Mouse (Mus musculus) layer of hippocampus, adult 9-11 months (tissue): Measurements from ENCODE around the gene Dnaja3.

Experiments
- DNase-seq: peaks from one replicate; pipeline ENCODE4 v3.0.0; 2022

Dnaja3 gene

DNA sequence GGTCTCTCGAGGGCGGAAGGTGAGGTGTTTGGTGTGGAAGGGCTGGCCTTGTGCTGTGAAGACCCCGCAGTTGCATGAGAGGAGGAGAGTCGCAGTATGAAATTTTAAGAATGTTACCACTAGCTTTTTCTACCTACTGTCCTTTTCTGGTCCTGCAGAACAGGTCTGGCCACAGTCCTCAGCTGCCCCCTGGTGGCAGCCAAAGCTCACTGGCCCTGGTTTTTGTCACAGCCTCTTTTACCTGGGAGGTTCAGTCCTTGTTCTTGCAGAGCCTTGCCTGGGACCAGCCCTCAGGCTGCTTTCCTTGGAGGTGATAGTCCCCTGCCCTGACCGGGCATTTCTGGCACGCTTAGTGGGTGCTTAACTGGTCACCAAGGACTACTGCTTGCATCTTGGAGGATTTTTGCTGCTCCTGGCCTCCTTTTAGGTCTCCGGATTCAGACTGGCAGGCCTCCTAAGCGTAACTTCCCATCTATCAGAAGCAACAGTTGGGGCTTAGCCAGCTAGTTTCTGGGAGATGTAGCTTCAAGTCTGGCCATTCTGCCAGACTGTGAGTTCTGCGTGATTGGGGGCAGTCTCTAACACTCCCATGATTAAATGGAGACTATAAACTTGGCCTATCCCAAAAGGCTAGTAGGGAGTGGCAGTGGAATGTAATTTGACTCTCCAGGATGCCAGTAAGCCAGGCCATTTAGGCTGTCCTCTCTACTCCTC, 31.8 kb upstream of the Dnaja3 start:
- DNase-seq: peak; percentile 74

- no peak for DNase-seq
These were observed 31.2 kb upstream of the Dnaja3 start for GRCm38 (mm10) chr16:4608532-4609059.

DNA sequence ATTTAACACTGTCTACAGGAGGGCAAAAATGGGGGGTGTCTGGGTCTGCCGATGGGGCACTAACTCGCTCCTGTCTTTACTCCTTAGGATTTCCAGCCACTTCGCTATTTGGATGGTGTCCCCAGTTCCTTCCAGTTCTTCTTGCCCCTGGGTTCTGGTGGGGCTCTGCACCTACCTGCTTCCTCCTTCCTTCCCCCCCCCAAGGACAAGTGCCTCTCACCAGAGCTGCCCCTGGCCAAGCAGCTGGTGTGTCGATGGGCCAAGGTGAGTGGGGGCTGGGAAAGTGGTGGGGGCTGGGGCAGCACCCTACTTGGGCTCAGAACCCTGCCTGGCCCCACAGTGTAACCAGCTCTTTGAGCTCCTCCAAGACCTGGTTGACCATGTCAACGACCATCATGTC, 28.6 kb upstream of the Dnaja3 start:
- DNase-seq: no peak

GRCm38 (mm10) chr16:4611676-4612075, 28.1 kb upstream of the Dnaja3 start:
- DNase-seq: no peak

DNA sequence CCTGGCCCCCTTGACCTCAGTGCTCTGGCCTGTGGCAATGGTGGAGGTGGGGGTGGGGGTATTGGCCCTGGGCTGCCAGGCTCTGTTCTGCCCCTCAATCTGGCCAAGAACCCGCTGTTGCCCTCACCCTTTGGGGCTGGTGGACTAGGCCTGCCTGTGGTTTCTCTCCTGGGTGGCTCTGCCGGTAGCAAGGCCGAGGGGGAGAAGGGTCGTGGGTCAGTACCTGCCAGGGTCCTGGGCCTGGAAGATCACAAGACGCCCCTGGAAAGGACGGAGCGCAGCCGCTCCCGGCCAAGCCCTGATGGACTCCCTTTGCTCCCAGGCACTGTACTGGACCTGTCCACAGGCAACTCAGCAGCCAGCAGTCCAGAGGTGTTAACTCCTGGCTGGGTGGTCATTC, 26.1 kb upstream of the Dnaja3 start:
- no peak for DNase-seq

GRCm38 (mm10) chr16:4614639-4615038, 25.1 kb upstream of the Dnaja3 start:
- no peak for DNase-seq

DNA sequence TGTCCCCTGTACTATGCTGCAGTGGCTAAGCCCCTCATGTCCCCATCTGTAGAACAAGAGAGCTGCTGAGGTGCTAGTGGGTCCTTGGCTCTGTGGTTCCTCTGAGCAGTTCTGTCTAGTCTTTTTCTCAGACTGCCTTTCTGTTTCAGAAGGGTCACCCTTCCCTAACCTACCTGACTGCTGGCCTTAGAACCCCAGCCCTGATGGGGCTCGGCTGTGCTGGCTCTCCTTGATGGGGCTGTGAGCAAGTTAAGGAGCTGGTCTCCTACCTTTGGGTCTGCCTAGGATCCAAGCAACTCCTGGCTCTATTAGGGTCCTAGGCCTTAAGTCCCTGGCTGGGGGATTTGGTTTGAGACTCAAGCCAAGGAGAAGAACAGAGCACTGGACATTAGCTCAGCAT, 24.5 kb upstream of the Dnaja3 start:
- no peak for DNase-seq

DNA sequence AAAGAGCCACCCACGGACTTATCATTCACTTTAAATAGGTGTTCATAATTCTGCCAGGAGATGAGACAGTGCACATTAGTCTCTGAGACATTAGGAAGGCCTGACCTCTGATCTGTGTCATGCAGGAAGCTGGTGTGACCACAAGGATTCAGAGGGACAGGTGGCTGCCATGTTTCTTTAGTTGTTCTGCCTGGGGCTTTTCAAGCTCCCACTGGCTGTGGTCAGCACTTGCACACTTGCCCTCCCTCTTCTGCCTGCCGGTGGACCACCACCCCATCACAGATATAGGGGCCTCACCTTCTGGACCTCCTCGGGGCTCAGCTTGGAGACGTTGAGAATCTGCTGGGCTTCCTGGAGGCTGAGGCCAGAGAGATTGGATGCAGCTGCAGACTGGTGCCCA, 23.0 kb upstream of the Dnaja3 start:
- no peak for DNase-seq

- DNase-seq: no peak
These were observed 15.7 kb upstream of the Dnaja3 start for GRCm38 (mm10) chr16:4624074-4624473.

GRCm38 (mm10) chr16:4624481-4625110, 15.2 kb upstream of the Dnaja3 start, which contains the start of gene Pam16:
TSS of gene Pam16 (minus strand) at chr16:4624988.
- peak; percentile 94 for DNase-seq

DNA sequence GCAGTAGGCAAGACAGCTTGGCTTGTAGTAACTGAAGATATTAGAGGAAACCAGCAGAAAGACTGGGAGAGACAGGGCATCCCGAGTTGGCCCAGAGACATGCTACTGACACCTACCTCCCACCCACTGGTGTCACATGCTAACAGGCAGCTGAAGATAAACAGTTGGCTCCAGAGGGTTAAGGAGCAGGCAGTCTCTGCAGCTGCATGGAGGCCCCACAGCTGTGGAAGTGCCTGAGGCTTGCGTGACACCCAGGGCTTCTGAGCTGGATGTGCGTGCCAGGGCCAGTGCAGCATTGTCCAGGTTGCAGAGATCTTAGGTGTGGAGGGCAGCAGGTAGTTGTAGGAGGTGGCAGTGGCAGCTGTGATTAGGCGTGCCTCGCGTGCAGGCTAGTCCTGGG, 12.7 kb upstream of the Dnaja3 start:
- DNase-seq: no peak

DNA sequence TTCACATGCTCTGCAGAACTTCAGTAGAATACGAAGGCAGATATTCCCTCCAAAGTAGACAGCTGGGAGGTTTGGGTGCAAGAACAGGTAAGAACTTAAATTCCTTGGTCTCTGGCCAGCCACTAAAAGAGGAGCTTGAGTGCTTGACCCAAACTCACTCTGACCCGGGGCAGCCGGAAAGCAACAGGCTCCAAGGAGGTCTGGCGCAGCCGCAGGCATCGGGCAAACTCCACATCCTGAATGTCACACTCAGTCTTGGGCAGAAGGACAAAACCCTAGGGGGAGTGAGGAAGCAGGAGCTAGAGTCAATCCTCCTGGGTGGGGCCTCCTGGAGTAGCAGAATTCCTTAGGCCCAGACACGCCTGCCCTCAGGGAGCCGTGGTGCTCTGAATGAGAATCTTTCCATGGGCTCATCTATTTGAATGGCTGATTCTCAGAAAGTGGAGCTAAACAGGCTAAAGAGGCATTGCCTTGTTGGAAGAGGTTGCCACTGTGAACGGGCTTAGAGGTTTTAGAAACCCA, 10.8 kb upstream of the Dnaja3 start:
- no peak for DNase-seq

GRCm38 (mm10) chr16:4629950-4630349, 9.8 kb upstream of the Dnaja3 start:
- DNase-seq: no peak

DNA sequence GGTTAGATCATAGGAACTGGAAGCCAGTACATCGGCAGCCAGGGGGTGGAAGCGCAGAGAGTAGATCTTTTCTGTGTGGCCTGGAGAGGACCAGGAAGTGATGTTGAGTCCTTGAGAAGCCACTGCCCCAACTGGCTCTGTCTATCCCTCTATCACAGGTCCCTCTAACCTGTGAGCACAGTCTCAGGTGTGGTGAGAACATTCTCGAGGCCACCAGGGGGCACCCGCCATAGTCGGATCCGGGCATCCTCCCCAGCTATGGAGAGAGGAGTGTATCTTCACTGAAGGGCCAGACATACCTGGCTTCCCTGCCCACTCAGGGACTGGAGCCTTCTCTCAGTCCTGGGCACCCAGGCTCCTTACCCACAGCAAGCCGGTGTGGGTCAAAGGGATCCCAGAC, 7.7 kb upstream of the Dnaja3 start:
- DNase-seq: no peak

DNA sequence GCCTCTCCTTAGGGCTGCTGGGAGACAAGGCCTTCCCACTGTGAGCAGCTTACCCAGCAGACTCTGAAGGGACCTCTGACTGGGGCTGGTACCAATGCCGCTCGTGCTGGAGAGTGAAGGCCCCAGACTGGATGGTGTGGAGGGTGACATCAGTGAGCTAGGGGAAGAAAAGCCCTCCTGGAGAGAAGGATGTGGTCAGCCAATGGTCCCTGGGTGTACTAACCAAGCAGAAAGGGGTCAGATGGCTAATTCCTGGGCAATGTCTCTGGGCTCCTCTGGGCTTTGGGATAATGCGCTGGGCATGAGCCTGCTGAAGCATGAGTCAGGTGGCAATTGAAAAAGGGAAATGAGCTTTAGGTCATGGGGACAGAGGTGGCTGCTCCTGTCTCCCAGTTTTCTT, 6.1 kb upstream of the Dnaja3 start:
- no peak for DNase-seq

DNA sequence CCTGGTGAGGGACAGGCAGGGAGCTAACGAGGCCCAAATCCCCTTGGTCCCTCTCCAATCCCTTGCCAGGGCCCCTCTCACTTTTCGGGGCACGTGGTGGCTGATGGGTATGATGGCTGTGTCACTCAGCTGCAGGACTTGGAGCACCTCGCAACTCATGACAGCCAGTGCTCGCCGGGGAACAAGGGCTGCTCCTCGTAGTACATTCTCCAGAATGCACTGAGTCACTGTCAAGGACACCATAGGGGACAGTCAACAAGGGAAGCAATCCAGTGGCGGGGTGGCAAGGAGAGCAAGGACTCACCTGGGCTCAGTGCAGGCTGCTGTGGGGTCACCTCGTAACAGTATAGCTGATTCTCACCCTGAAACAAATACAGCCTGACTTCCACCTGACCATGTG, 5.1 kb upstream of the Dnaja3 start:
- DNase-seq: no peak

DNA sequence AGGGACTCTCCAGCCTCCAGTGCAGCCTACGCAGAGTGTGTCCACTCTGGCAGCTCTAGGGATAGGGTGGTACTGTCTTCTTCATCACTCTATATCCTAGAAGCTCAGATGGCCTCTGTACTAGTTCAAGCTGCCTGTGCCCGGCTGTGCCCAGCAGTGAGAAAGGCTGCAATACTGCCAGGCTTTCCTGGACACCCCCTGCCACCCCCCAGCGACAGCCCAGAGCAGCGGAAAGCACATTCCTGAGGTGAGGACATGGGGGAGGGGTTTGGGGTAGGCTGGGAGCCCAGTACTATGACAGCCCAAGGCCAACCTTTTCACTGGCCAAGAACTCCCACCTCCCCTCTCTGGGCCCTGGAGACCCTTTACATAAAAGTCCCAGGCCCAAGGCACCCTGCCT, 4.0 kb upstream of the Dnaja3 start:
- DNase-seq: no peak

GRCm38 (mm10) chr16:4638891-4639390, 848 bp upstream of the Dnaja3 start:
- no peak for DNase-seq

GRCm38 (mm10) chr16:4640267-4641005, 647 bp downstream of the Dnaja3 start:
- DNase-seq: no peak

DNA sequence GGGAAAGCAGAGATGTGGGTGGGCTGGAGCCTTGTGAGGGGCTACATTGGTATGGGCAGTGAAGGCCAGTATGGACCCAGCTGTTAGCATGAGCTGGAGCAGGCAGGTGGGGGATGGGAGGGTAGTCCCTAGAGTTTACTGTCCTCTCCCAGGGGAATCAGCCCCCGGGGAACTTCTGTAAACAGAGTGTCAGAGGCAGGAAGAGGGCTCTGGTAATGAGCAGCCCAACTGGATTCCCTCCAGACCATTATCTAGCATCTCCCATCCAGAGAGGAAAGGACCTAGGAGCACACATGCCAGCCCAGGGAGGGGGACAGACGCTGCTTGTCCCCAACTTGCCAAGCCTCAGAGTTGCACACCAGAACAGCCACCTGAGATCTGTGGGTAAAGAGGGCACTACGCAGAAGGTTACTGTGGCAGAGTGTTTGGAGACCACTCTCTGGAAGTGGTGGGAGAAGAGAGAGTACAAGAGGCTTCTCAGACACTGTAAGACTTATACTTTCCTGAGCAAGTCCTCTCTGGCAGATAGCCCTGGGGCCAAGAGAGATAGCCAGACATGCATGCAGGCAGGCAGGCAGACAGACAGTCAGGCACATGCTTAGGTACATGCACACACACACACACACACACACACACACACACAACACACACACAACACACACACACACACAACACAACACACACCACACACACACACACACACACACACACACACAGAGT, 1.5 kb downstream of the Dnaja3 start:
- DNase-seq: no peak

GRCm38 (mm10) chr16:4642190-4642589, 2.4 kb downstream of the Dnaja3 start:
- peak; percentile 53 for DNase-seq

- no peak for DNase-seq
These were observed 3.1 kb downstream of the Dnaja3 start for GRCm38 (mm10) chr16:4642937-4643336.
